Mouse (Mus musculus): Measurements from ENCODE around the gene Stard10.

The Stard10 gene

GRCm38 (mm10) chr7:101377741-101378262 lies 60.9 kb downstream of the Stard10 start:
- no peak for DNase-seq

DNA sequence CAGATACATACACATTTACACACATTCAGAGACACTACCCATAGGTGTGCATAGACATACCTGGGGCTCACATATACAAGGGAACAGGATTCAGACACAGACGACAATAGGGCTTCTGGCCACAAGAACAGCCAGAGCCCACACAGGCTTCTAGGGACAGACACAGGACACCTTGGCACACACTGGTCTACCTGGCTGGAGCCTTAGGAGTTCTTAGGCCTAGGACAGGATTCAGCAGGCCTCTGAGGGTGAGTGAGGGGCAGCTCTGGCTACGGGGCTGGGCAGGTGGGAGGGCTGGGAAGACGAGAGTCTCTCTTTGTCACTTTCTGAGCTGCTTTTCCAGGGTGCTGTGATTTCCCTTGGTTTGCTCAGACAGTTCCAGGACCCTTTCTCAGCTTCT lies 61.4 kb downstream of the Stard10 start:
- DNase-seq = no peak

DNA sequence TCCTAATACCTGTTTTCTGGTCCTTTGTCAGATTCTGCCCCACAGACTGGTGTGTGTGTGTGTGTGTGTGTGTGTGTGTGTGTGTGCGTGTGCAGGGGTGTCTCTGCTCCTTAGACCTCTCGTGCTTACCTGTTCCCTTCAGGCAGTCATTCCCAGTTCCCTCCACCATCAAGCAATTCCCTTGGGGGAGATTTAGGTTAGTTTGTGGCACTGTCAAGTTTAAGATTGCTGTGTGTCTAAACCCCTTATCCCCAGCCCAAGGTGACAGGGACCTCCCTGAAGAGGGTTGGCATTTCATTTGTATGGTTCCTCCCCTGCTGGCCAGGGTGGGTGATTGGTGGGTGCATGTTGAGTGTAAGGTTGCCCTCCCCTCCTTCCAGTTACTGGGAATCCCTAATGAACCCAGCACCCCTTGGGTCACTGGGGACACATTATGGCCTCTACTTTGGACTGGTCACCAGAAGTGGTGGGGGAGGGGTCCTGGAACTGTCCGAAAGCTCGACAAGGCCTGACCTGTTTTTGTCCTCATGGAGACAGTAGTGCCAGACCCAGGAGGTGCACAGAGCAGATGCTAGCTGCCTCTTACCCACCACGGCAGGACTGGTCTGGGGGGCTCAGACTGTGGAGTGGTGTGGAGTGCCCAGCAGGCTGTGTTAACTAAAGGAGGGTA lies 62.0 kb downstream of the Stard10 start:
- no peak for DNase-seq

GRCm38 (mm10) chr7:101379732-101380131 lies 62.8 kb downstream of the Stard10 start:
- DNase-seq = no peak

GRCm38 (mm10) chr7:101381512-101381911 lies 64.6 kb downstream of the Stard10 start:
- no peak for DNase-seq

- no peak for DNase-seq
Observed at GRCm38 (mm10) chr7:101382378-101382777, 65.5 kb downstream of the Stard10 start.

DNA sequence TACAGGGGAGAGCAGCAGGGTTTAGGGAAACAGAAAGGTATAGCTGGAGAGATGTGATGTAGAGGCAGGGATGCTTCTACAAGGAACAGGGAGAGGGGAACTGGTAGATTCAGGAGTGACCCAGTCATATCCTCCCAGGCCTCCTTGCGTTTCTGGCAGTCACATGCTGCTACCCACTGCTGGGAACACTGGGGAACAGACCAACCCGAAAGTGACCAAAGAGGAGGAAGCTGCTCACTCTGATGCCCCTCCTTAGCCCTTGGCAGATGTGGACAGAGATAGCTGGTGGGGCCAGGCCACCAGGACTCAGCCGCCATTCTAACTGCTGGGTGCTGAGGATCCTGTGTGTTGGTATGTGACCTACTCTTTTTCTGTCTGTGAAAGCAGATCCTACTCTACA lies 66.9 kb downstream of the Stard10 start:
- no peak for DNase-seq

DNA sequence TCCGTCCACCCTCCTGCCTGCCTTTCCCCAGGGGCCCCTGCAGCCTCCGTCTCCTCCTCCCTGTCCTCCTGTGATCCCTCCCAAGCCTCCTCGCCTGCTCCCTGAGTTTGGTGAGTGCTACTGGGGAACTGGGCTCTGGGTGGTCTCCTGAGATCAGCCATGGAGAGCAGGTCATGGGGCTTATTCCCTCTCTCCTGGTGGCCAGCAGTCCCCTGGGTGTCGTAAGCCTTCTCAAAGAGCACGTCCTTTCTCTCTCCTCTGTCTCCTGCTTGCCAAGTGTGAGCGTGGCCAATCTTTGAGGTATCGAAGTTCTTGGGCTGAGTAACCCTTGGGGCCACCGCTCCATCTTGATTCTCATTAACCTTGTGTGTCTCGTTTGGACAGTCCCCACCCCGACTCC lies 68.0 kb downstream of the Stard10 start:
- DNase-seq = no peak

GRCm38 (mm10) chr7:101385331-101385733 lies 68.4 kb downstream of the Stard10 start:
- no peak for DNase-seq

- DNase-seq = no peak
Observed at GRCm38 (mm10) chr7:101385866-101386452, 69.1 kb downstream of the Stard10 start.

- no peak for DNase-seq
Observed at GRCm38 (mm10) chr7:101389256-101389655, 72.4 kb downstream of the Stard10 start.

- DNase-seq = no peak
Observed at GRCm38 (mm10) chr7:101391909-101392479, 75.1 kb downstream of the Stard10 start.

- DNase-seq = no peak
Observed at GRCm38 (mm10) chr7:101393015-101393414, 76.1 kb downstream of the Stard10 start.

DNA sequence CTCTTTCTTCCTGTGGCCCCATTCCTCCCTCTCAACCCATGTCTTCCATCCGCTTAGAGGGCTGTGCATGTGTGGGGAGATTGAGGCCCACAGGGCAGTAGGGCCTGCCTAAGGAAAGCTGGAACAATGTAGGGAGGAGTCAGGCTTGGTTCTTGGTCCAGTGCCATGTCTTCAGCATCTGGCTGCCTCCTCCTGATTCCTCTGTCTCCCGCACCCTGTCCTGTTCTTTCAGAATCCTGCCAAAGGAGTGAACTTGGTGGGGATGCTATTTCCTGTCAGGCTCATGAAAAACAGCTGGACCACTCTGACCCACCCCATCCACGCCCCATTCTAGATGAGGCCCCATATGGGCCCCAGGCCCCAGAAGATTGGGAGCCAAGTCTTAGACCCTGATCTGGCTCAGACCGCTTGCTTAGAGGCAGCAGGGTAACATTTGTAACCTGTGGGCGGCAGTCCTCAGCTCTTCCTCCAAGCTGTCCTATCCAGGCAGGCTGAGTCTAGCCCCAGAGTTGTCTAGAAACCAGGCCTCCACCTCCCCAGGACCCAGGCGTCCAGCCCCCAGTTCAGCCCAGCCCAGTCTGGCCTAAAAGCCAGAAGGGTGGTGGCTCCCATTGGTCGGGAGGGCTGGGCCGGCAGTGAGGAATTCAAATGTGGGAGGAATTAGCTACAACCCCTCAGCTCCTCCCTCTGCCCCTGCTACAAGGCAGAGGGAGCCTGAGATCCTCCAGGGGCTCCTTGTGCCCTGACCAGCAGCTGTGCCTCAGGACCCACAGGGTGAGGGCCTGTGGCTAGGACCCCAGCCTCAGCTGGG lies 77.0 kb downstream of the Stard10 start:
- no peak for DNase-seq

DNA sequence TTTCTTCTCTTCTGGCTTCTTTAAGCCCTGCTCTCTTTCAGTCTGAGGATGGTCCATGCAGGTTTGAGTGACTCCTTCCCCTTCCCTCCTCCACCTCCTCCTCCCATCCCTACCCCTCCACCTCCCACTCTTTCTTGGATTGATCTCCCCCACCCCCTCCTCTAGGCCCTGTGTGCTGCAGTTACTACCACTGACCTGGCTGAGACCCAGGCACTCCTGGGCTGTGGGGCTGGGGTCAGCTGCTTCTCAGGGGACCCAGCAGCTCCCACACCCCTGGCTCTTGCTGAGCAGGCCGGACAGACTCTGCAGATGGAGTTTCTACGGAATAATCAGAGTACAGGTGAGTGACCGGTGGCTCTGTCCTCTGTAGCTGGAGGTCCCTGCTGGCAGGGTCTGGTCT lies 77.7 kb downstream of the Stard10 start:
- DNase-seq = no peak

DNA sequence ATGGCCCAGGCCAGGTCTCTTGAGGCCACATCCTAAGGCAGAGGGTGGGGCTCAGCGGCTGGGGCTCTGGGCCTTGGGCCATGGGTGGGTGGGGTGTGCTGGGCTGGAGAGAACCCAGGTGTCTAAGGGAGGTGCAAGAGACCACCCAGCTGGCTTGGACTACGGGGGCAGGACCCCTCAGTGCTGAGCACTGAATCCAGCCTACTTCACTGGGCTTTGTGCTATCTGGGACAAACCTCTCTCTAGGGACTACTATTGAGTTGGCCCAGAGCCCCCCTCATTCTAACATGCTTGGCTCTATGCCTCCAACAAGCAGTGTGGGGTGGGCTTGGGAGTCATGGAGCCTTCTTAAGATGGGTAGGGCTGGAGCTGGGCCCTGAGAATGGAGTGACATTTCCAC lies 78.6 kb downstream of the Stard10 start:
- no peak for DNase-seq
